Mouse (Mus musculus) inflammation-experienced regulatory T-cells (primary cell): ENCODE data around the gene Ssxb1. TPM values are rescaled to one million over a fixed set of nuclear protein-coding genes. Genes with fewer than 3 reads are reported as not detected.

Experiments used
- polyA plus RNA-seq, 2 experiments: library from polyadenylated mRNA; unstranded; fragments of 100-300 nt; shearing (Covaris generic); gene quantifications; one replicate each; pipeline ENCODE4 v1.2.1; 2017

Gene Ssxb1
- not detected for polyA plus RNA-seq

DNA sequence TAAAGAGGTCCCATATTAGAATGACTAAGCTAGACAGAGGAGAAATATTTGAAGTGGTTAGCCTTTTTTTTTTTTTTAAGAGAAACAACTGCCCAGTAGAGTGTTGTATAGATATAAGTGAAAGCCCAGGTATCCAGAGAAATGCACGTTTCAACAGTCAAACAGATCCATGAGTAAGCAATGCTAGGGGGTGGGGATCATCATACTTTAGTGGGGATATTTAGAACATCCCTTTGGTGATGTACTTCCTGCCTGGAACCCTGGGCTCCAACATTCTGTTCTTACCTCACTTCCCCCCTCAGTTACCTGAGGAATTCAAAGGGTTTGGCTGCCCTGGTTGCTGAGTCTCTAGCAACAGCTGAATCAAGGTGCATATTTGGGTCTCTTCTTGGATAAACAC lies at the start of gene Ssxb1:
Gene Ssxb1 (plus strand): TSS at position 301 of the 400 bp plus-strand sequence.

GRCm38 (mm10) chrX:8366678-8367077 lies 46.4 kb upstream of the Ssxb1 start, which contains the start of gene Ssxb9:
TSS of gene Ssxb9 (plus strand) at chrX:8366978.

DNA sequence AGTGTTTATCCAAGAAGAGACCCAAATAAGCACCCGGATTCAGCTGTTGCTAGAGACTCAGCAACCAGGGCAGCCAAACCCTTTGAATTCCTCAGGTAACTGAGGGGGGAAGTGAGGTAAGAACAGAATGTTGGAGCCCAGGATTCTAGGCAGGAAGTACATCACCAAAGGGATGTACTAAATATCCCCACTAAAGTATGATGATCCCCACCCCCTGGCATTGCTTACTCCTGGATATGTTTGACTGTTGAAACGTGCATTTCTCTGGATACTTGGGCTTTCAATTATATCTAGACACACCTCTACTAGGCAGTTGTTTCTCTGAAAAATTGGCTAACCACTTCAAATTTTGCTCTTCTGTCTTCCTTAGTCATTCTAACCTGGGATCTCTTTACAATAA lies 48.5 kb downstream of the Ssxb1 start, which contains the start of gene Ssxb2:
Gene Ssxb2 (minus strand): TSS at position 101 of the 400 bp plus-strand sequence.

Other genes with a start within 250 kb of the Ssxb1 start
- 10 to 100 TPM; 14.2 to 21.1 TPM for gene Tbc1d25, start 237.1 kb upstream of the Ssxb1 start, polyA plus RNA-seq
- 100 to 1,000 TPM; 141 to 144 TPM for gene Ebp, start 219.8 kb upstream of the Ssxb1 start, polyA plus RNA-seq
- gene Porcn, start 206.8 kb upstream of the Ssxb1 start, polyA plus RNA-seq = under 1 TPM in 1 of 2 experiments, not detected in 1; 0.21 TPM
- gene Ftsj1, start 160.9 kb upstream of the Ssxb1 start, polyA plus RNA-seq = 10 to 100 TPM; 19.6 to 26.7 TPM
- under 1 TPM in 1 of 2 experiments, not detected in 1; 0.59 TPM for gene Slc38a5, start 142.2 kb upstream of the Ssxb1 start, polyA plus RNA-seq
- gene Ssxb10, start 85.9 kb upstream of the Ssxb1 start, polyA plus RNA-seq = not detected
- gene Ssxb9, start 46.3 kb upstream of the Ssxb1 start, polyA plus RNA-seq = not detected
- not detected for gene Ssxb2, start 48.4 kb downstream of the Ssxb1 start, polyA plus RNA-seq
- gene Gm14459, start 111.6 kb downstream of the Ssxb1 start, polyA plus RNA-seq = not detected
- gene Ssxb6, start 134.9 kb downstream of the Ssxb1 start, polyA plus RNA-seq = not detected
- gene Ssxb3, start 178.5 kb downstream of the Ssxb1 start, polyA plus RNA-seq = not detected